Mouse (Mus musculus): Measurements from ENCODE around the gene Pla2g4e.
A peak's percentile ranks its signal among the peaks of the same experiment; 100 is the strongest.
"Not testable (repeated sequence)": the region's sequence is repeated elsewhere in the genome, so short reads cannot be mapped to it uniquely, and the experiment has no call there.

The Pla2g4e gene

GRCm38 (mm10) chr2:120244679-120245420 is at the start of gene Pla2g4e:
TSS of gene Pla2g4e (minus strand) at chr2:120245335.
- no peak for DNase-seq (ENCODE audit: low read depth)

- DNase-seq (ENCODE audit: low read depth) = no peak
Measured at GRCm38 (mm10) chr2:120291471-120292078, 46.4 kb upstream of the Pla2g4e start.

DNA sequence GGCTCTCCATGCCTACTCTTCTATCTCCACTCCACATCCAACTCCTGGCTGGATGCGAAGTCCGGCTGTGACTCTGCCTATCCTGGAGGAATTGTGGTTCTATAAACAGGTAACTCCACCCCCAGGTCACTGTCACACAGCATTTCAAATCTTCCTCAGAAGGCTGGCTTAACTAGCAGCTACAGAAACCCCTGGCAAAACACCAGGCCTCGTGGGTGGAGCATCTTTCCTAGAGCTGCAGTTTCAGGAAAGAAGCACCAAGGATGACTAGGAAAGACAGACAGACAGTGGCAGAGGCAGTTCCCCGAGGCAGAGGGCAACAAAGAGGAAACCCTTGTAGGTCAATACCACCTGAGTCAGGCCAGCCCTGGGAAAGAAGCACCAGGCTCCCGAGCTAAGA is 43.9 kb upstream of the Pla2g4e start, which contains the start of gene Pla2g4d:
Pla2g4d (minus strand) TSS at position 203 of the 400 bp plus-strand sequence.
- no peak for DNase-seq (ENCODE audit: low read depth)

DNA sequence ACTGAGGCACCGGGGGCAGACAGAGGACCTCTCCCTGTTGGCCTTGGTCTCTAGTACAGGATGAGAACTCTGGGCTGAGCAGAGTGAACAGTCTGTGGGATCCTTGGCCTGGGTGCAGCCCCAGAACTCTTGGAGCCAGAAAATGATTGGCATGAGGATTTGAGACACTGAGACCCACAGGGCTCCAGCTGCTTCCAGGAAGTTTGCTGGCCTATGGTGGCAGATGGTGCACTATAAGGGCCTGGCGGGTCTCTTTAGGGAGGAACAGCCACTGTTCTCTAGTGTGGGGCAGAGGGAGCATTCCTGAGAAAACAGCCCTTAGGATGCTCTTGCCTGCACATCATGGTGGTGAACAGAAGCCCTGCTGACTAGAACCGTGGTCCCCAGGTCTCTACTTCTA is 43.3 kb upstream of the Pla2g4e start:
- DNase-seq (ENCODE audit: low read depth) = no peak

- no peak for DNase-seq (ENCODE audit: low read depth)
Measured at GRCm38 (mm10) chr2:120285639-120286038, 40.5 kb upstream of the Pla2g4e start.

DNA sequence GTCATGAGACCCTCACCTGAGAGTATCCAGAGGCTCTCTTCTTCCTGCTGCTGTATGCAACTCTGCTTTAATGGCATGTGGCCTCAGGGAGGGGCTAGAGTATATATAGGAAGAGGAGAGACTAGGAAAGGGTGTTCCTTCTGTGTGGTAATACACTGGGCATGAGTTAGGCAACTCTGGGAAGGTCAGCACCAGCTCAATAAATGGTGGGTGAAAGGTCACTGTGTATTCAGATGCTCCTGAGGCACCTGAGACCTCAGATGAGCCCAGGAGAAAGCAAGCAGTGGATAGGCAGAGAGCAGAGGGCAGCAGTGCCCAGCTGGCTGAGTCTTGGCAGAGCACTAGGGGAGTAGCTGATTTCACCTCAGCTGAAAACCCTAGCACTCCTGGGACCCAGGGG is 39.6 kb upstream of the Pla2g4e start:
- no peak for DNase-seq (ENCODE audit: low read depth)

DNA sequence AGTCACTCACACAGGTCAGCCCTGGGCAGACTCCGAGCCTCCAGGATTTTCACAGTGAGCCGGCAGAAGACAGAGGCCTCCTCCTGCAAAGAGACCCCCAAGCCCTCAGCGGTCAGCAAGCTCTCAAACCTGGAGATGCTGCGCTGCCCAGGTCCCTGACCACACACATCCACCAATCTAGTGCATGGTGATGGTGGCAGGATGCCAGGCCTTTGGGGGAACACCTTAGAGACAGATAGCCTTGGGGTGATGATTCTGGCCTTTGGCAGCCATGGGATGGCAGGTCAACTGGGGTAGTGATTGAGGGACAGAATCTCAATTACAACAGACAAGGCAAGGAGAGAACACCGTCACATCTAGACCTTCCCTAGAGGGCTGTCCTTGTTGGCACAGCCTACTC is 39.0 kb upstream of the Pla2g4e start:
- DNase-seq (ENCODE audit: low read depth) = no peak

- no peak for DNase-seq (ENCODE audit: low read depth)
Measured at GRCm38 (mm10) chr2:120283550-120283949, 38.4 kb upstream of the Pla2g4e start.

GRCm38 (mm10) chr2:120281221-120281620 is 36.1 kb upstream of the Pla2g4e start:
- DNase-seq (ENCODE audit: low read depth) = peak; percentile 25

DNA sequence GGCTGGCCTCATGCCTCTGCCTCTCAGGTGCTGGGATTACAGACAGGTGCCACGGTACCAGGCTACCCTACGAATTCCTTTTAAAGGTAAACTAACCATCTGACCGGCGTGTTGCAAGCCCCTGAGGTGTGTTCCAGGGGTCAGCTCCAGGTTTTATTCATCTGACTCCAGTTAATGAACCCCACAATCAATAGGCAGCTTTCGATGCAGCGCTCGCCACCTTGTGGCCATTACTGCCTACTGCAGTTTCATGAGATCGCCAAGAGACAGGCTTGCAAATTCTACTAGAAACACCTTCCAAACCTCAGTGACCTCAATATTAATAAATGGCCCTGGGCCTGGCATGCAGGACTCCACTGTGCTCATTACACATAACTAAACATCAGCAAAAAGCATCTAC is 34.8 kb upstream of the Pla2g4e start:
- peak; percentile 35 for DNase-seq (ENCODE audit: low read depth)

DNA sequence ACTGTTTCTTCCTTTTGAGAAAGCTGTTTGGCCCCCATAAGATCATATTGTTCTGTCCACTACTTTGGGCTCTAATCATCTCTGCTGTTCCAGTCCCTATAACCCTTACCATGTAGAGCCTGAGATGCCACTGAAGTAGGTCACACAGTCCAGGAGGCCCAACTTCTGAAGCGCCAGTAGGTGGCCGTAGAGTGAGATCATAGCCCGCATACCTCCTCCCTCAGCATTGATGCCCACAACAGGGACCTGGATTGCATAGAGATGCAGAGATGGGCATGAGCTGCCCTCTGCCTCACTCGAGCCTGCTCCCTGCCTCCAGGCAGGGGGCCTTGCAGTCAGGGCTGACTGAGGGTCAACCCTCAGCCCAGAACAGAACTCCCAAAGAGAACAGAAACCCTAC is 31.8 kb upstream of the Pla2g4e start:
- DNase-seq (ENCODE audit: low read depth) = no peak

DNA sequence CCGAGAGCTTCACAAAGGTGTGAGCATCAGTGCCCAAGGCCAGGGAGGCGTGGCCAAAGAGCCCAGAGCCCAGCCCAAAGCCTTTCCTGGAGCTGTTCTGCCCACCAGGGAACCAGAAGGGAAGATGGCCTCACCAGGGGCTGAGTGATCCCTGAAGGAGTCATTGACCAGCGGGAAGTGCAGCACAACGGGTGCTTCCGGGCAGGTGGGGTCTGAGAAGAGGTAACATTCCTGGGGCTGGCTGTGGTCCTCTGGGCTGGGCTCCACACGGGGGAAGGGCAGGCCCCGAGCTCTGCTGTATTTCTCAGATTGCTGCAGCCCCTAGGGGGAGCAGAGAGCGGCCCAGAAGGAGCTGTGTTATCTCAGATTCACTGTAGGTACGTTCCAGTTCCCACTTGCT is 23.5 kb upstream of the Pla2g4e start:
- DNase-seq (ENCODE audit: low read depth) = peak; percentile 26

GRCm38 (mm10) chr2:120265523-120265922 is 20.4 kb upstream of the Pla2g4e start:
- no peak for DNase-seq (ENCODE audit: low read depth)

- DNase-seq (ENCODE audit: low read depth) = no peak
Measured at GRCm38 (mm10) chr2:120264858-120265257, 19.7 kb upstream of the Pla2g4e start.

GRCm38 (mm10) chr2:120262876-120263275 is 17.7 kb upstream of the Pla2g4e start:
- DNase-seq (ENCODE audit: low read depth) = no peak

DNA sequence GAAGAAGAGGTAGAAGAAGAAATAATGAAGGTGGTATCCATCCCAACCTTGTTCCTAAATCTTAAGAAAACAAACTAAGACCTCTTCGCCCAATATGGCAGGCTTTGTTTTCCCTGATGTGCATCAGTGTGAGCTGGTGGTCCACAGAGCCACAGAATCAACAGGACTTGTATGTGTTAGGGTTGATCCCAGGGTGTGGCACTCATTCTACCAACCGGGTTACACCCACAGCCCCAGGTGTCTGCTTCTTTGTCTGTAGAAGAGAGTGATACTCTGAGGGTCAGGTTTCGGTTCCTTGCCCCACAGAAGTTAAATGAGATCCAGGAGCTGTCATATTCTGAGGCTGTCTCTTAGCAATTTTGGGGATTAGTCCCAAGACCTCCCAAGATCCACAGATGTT is 16.2 kb upstream of the Pla2g4e start:
- DNase-seq (ENCODE audit: low read depth) = no peak

GRCm38 (mm10) chr2:120256259-120256658 is 11.1 kb upstream of the Pla2g4e start:
- DNase-seq (ENCODE audit: low read depth) = no peak

DNA sequence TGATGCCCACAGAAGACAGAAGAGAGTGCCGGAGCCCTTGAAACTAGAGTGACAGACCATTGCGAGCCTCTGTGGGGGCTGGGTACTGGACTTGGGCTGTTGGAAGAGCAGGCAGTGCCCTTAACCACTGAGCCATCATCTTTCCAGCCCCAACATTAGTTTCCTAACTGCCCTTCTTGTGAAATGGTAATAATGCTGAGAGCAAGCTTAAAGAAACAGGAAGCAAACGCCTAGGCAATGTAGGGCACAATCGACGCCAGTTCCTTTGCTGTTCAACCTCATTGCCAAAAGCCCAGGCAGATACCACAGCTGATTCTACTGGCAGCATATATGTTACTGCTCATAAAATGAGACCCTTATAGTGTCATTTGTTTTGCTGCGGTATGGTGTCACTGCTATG is 7.5 kb upstream of the Pla2g4e start:
- DNase-seq (ENCODE audit: low read depth) = no peak

DNA sequence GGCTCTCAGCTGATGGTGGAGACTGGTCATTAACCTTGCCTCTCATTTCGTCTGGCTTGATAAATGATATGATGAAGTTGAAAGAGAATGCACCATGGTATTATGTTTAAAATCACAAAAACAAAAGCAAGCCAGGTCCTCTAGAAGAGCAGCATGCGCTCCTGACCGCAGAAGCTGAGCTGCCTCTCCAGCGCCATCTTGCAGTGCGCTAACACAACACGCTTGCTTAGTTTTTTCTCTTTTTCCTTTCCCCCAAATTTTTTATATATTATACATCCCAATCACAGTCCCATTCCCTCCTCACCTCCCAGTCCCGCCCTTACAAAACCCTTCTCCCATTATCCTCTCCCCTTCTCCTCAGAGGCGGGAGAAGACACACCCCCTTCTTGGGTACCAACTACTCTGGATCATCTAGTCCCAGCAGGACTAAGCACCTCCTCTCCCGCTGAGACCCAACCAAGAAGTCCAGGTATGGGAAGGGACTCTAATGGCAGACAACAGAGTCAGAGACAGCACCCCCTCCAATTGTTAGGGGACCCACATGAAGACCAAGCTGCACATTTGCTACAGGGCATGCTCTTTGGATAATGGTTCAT is 384 bp upstream of the Pla2g4e start:
- no peak for DNase-seq (ENCODE audit: low read depth)

GRCm38 (mm10) chr2:120243995-120244394 is 1.1 kb downstream of the Pla2g4e start:
- DNase-seq (ENCODE audit: low read depth) = no peak

GRCm38 (mm10) chr2:120242791-120243467 is 2.2 kb downstream of the Pla2g4e start:
- no peak for DNase-seq (ENCODE audit: low read depth)

- DNase-seq (ENCODE audit: low read depth) = not testable (repeated sequence)
Measured at GRCm38 (mm10) chr2:120238733-120239132, 6.4 kb downstream of the Pla2g4e start.

GRCm38 (mm10) chr2:120237784-120238183 is 7.4 kb downstream of the Pla2g4e start:
- DNase-seq (ENCODE audit: low read depth) = no peak
